Mouse (Mus musculus): ENCODE measurements around the gene En2. TPM values are rescaled to one million over a fixed set of nuclear protein-coding genes. Genes with fewer than 3 reads are reported as not detected.

En2 gene
- polyA plus RNA-seq, 1 experiment from 2014 or later = 0.05 TPM

DNA sequence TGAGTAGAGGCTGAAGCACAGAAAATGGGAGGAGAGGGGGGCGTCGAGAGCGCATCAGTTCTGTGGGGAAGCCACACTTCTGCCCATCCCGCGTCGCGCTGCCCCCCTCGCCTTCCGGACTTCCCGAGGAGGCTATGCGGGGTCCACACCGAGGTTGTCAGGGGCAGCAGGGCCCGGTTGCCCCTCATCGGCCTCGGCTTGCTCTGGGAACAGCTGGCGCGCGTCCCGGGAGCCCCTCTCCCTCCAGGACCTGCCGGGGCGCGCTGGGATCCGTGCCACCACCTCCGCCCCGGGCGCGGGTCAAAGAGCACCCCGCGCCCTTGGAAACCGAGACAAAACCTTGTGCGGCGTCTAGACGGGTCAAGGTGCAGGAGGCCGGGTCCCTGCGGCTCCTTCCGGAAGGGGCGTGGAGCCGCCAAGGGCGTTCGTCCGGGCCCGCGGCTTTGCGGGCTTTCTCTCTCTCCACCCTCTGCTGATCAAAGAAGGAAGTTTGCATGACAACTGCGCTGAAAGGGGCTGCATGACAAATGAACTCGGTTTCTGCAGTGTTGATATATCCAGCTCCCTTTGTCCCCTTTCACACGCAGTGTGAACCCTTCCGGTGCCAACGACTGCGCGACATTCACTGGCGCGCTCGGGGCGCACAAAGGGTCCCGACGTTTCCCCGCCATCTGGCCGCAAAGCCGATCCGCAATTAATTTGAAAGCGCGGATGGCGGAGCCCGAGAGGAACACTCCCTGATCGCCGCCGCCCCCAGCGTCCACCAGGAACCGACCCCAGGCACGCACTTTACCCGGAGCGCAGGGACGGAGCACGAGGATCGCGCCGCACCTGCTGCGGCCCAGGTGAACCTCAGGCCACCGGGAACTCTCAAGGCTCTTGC, 44.3 kb downstream of the En2 start:
- in situ Hi-C loops (cut with MboI; ENCODE audit: low pct_unique_long_range_greater_than_20kb) = no loop called here
- peaks cover 86% of the 10 kb centered on the region for H3K27me3 ChIP-seq

DNA sequence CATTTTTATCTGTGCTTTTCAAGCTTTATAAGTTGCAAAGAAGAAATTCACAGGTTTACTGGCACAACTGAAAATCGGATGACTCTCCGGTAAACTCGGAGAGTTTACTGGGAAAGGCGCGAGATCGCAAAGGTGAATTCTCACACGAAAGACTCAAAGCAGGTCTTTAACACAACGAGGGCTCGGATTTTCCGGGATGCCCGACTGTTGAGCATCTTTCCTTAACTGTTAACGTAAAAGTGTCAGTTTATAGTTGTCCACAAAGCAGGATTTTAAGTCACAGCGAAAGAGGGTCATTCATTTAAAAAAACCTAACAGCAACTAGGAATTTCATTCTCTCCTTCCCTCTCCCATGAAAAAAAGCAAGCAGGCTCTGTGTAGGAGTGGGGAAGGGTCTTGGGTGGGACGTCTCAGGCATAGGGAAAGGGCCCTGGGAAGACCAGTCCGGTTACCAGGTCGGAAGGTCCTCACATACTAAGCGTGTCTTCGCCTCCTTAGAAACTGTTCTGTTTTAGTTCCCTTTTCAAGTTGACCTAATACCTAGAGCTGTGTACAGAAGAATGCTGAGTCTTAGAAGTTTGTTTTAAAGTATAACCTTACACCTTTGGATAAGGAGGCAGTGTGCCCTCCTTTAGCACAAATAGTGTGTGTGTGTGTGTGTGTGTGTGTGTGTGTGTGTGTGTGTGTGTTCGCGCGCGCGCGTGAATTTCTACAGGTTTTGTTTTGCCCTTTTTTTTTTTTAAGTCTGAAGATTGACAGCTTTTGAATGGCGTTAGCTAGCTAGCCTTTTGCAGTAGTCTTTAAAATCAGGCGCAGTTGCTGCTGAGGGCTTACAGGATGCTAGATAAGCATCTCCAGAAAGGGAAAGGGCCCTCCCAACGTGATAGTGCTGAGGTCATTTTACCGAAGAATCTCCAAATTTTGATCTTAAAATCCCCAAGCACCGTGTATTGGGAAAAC, 45.4 kb downstream of the En2 start:
- H3K27me3 ChIP-seq = peaks cover 80% of the 10 kb centered on the region
- ChIA-PET CTCF (no interaction called here), POLR2A (interaction anchor here (0.6 to 0.7 kb wide), 2 partner anchors 11 to 133 kb away, joined by 3 to 6 read pairs; no protein-coding TSS in a partner anchor)
- ATAC-seq = no peak
- no peak for DNase-seq (ENCODE audit: low read depth, low spot score)
- in situ Hi-C loops (cut with MboI; ENCODE audit: low pct_unique_long_range_greater_than_20kb) = no loop called here
- TF ChIP-seq CTCF (IDR thresholded peaks at IDR 0.05) = no peak

More for the DNA sequence above, 44.3 kb downstream of the En2 start:
- ChIA-PET POLR2A (no interaction called here), CTCF (no interaction called here)
- no peak for TF ChIP-seq CTCF (IDR thresholded peaks at IDR 0.05)
- DNase-seq (ENCODE audit: low read depth, low spot score) (no peak), ATAC-seq (no peak)

GRCm38 (mm10) chr5:28211651-28212310, 46.3 kb downstream of the En2 start:
- ATAC-seq (no peak), DNase-seq (ENCODE audit: low read depth, low spot score) (no peak)
- no peak for TF ChIP-seq CTCF (IDR thresholded peaks at IDR 0.05)
- POLR2A ChIA-PET = interaction anchor here (0.7 kb wide), 1 partner anchor 11 kb away, joined by 6 read pairs; no protein-coding TSS in a partner anchor
- in situ Hi-C loops (cut with MboI; ENCODE audit: low pct_unique_long_range_greater_than_20kb) = no loop called here
- CTCF ChIA-PET = no interaction called here
- peaks cover 72% of the 10 kb centered on the region for H3K27me3 ChIP-seq

- POLR2A ChIA-PET = no interaction called here
- ATAC-seq = no peak
- no peak for DNase-seq (ENCODE audit: low read depth, low spot score)
Observed at GRCm38 (mm10) chr5:28213441-28213840, 47.9 kb downstream of the En2 start.

GRCm38 (mm10) chr5:28219596-28219995, 54.1 kb downstream of the En2 start:
- ATAC-seq = no peak
- TF ChIP-seq CTCF (IDR thresholded peaks at IDR 0.05) = no peak
- in situ Hi-C loops (cut with MboI; ENCODE audit: low pct_unique_long_range_greater_than_20kb) = no loop called here
- H3K27me3 ChIP-seq = peaks cover 16% of the 10 kb centered on the region
- POLR2A ChIA-PET = no interaction called here
- CTCF ChIA-PET = no interaction called here
- DNase-seq (ENCODE audit: low read depth, low spot score) = no peak

More at GRCm38 (mm10) chr5:28213441-28213840, 47.9 kb downstream of the En2 start:
- peaks cover 66% of the 10 kb centered on the region for H3K27me3 ChIP-seq
- CTCF ChIA-PET = no interaction called here
- TF ChIP-seq CTCF (IDR thresholded peaks at IDR 0.05) = no peak
- in situ Hi-C loops (cut with MboI; ENCODE audit: low pct_unique_long_range_greater_than_20kb) = no loop called here

Other genes starting within 250 kb of the En2 start
- 19.8 TPM for gene Insig1, start 94.3 kb upstream of the En2 start, polyA plus RNA-seq (2021)
- gene Cnpy1, start 80.1 kb downstream of the En2 start, polyA plus RNA-seq (2021) = not detected
- gene Rbm33, start 151.4 kb downstream of the En2 start, polyA plus RNA-seq (2021) = 39.6 TPM